Mouse (Mus musculus) bone marrow, adult 2 months (tissue): Measurements from ENCODE around the gene Pola2. TPM values are rescaled to one million over a fixed set of nuclear protein-coding genes. Genes with fewer than 3 reads are reported as not detected.

Experiments used
- H3K27ac ChIP-seq: fragments of 200-500 bp; 2 replicates; pipeline ENCODE4 v1.5.1; 2012; ENCODE audit warnings: low read depth, mild to moderate bottlenecking, control low read depth, inconsistent platforms, low read length; ENCODE audit not compliant: control insufficient read depth, poor library complexity, insufficient read depth
- H3K4me1 ChIP-seq: fragments of 200-500 bp; 2 replicates; pipeline ENCODE4 v1.6.1; 2011; ENCODE audit warnings: low read length; ENCODE audit not compliant: control insufficient read depth, insufficient read depth
- H3K4me3 ChIP-seq: fragments of 200-500 bp; replicated peaks from 2 replicates; pipeline ENCODE3; 2011; ENCODE audit warnings: mild to moderate bottlenecking, low read depth, low read length, control low read depth; ENCODE audit not compliant: control insufficient read depth
- CTCF ChIP-seq: fragments of 200-500 bp; IDR thresholded peaks from 2 replicates; pipeline ENCODE4 v1.5.1; 2011; ENCODE audit warnings: low read length, control low read depth; ENCODE audit not compliant: control insufficient read depth, insufficient read depth
- POLR2A ChIP-seq: fragments of 200-500 bp; IDR thresholded peaks from 2 replicates; pipeline ENCODE4 v1.6.1; 2011; ENCODE audit warnings: low read depth, mild to moderate bottlenecking, control low read depth, low read length, borderline replicate concordance; ENCODE audit not compliant: control insufficient read depth
- WGBS: fragments of 180-500 bp; shearing (Covaris S2); methylation state at CpG from one replicate; pipeline ENCODE4 v1.1.7; 2018; 5-methylcytosine and 5-hydroxymethylcytosine counted together
- polyA plus RNA-seq: library from polyadenylated mRNA; stranded (reverse); fragments of >200 nt; gene quantifications from 2 replicates; pipeline ENCODE4 v1.2.4, GENCODE M21; 2011; ENCODE audit warnings: low replicate concordance; ENCODE audit not compliant: missing spikeins, insufficient read depth, insufficient read length

Pola2 gene
- polyA plus RNA-seq, 1 experiment = 79.8 TPM

DNA sequence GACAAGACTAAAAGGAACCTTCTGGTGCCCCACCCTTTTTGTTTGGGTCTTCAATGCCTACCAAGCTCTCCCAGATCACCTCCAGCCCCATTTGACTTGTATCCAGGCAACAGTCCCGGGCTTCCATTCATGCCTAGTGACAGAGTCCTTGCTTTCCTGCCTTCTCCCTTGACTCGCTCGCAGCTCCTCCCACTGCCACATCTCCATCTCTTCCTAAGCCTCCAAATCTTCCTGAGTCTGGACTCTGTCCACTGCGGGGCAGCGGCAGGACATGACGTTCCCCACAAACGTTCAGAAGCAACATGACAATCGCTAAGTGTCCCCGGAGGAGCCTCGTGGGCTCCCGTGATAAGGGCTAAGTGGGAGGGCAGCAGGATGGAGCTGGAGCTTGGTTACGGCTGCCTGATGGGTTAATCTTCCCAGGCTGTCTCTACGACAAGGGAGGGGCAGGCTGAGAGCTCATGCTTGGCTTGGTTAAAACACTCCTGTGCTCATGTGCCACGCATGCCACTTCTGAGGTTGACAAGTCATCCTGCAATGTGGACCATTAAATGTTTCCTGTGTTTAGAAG is 26.1 kb downstream of the Pola2 start:
- 19% methylated on average over 14 of the region's 14 CpGs for WGBS
- Histone ChIP-seq H3K4me1 (no peaks in the 10 kb centered on the region; the same call in 1 of the 2 replicates), H3K4me3 (no peak overlapping the region), H3K27ac (no peak overlapping the region; the same call in 1 of the 2 replicates)
- TF ChIP-seq POLR2A (no peak), CTCF (no peak)

- Histone ChIP-seq H3K4me3 (no peak overlapping the region), H3K27ac (no peak overlapping the region), H3K4me1 (no peaks in the 10 kb centered on the region; the same call in 1 of the 2 replicates)
- TF ChIP-seq CTCF (no peak), POLR2A (no peak)
- WGBS = 75% methylated on average over 21 of the region's 21 CpGs
These were observed 26.7 kb downstream of the Pola2 start for GRCm38 (mm10) chr19:5937095-5937835.

DNA sequence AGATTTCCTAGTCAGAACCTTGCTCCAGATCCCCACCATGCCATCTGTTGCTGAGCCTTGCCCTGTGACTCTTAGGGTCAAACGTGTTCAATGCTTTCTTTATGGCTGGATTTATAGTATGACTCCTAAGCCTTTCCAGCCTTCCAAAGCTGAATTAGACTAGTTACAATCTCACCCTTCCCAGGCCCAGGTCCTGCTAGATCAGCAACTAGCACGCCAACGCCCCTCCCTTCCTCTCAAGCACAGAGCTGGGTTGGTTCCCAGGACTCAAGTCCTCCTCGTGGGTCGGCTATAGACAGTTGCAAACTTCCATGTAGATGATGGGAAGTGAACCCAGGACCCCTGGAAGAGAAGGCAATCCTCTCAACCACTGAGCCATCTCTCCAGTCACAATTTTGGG is 28.3 kb downstream of the Pola2 start:
- Histone ChIP-seq H3K4me1 (no peaks in the 10 kb centered on the region; the same call in 1 of the 2 replicates), H3K27ac (no peak overlapping the region), H3K4me3 (no peak overlapping the region)
- TF ChIP-seq CTCF (no peak), POLR2A (no peak)
- 58% methylated on average over 5 of the region's 5 CpGs for whole genome bisulfite sequencing

DNA sequence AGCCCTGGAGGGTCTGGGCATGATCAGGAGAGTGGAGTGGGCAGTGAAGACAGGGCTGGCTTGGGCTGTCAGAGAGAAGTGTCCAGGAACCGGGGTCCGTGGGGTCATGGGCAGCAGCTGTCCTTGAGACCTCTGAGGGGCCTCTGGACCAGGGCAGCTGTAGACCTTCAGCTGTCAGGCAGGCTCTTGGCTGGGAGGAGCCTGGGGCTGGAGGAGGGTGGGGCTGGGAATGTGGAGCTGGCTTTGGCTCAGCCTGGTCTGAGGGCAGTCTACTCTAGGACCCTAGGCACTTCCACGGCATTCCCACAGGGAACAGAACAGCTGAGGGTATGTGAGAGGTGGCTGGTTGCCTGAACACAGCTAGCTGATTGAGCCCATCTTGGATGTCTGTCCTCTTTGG is 28.7 kb downstream of the Pola2 start:
- no peak overlapping the region for H3K4me3 ChIP-seq
- WGBS = 75% methylated on average over 3 of the region's 3 CpGs
- no peaks in the 10 kb centered on the region; the same call in 1 of the 2 replicates for H3K4me1 ChIP-seq
- no peak overlapping the region for H3K27ac ChIP-seq
- TF ChIP-seq CTCF = no peak
- no peak for TF ChIP-seq POLR2A

DNA sequence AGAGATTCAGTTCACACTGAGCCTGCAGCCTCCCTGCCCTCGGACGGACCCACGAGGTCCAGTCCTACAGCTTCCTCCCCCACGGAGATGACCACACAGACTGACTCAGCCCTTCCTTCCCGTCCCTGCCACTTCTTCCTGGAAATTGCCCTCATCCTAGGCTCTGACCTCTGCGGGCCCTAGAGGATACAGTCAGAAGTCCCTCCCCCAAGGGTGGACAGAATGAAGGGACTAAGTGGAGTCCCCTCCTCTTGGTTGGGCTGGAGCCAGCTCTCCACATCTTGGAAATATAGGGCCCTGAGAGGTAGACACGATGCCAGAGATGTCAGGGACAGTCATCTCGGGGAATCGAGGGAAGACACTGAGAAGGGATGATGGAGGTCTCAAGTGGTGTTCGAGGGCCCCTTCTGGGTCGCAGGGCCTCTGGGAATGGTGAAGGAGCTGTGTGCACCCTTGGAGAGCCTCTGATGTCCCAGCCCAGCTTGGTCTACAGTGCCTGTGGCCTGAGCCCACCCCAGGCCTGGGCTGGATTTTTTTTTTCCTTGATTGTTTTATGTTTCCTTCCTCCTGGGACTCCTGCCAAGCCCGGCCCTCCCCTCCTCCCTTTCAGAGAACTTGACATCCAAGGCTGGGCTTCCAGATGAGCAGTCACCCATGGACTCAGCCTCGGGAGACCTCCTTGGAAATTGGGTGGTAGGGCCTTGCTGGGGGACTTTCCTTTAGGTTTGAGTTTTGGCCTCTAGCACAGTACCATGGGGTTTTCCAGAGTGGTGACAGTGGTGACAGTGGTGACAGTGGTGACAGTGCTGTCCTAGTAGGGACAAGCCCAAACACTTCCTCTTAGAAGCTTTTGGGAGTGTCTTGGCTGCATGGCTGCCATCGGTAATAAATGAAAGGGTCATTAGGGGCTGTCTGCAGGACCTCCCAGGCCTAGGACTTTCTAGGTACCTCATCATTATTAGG is 34.1 kb downstream of the Pola2 start:
- H3K4me1 ChIP-seq = peaks cover 2% of the 10 kb centered on the region; the same call in 1 of the 2 replicates
- TF ChIP-seq POLR2A (no peak), CTCF (no peak)
- WGBS = 49% methylated on average over 14 of the region's 14 CpGs
- no peak overlapping the region for H3K4me3 ChIP-seq
- H3K27ac ChIP-seq = no peak overlapping the region

DNA sequence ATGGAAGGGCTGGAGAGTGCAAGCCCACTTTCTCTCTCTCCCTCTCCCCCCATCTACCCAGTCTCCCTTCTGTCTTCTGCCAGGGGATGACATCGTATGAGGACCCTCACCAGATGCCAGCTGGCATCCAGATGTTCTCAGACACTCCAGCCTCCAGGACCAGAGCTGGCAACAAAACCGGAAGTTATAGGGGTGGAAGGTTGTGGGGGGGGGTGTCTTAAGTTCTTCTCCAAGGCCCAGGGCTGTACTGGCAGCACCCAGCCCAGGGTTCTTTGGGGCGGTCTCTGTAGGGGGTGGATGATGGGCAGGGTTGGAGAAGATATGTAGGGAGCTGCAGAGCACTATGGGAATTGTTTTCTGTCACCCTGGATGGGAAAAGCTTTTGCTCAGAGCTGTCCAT is 35.5 kb downstream of the Pola2 start:
- Histone ChIP-seq H3K27ac (no peak overlapping the region), H3K4me1 (peaks cover 2% of the 10 kb centered on the region; the same call in 1 of the 2 replicates), H3K4me3 (no peak overlapping the region)
- whole genome bisulfite sequencing = 58% methylated on average over 3 of the region's 3 CpGs
- TF ChIP-seq CTCF (no peak), POLR2A (no peak)

DNA sequence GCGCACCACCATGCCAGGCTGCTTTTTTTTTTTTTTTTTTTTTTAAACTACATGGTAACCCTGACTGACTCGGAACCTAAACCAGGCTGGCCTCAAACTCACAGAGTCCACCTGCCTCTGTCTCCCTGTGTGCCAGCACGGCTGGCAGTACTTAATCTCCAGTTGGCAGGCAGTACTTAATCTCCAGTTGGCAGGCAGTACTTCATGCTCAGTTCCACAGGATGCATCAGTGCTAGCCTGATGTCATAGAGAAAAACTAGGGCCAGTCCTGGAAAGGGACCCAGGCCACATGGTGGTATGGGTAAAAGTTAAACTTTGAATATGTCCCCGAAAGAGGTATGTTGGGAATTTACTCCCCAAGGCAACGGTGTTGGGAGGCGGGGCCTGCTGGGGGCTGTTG is 35.9 kb downstream of the Pola2 start:
- H3K27ac ChIP-seq = no peak overlapping the region
- peaks cover 2% of the 10 kb centered on the region; the same call in 1 of the 2 replicates for H3K4me1 ChIP-seq
- WGBS = 68% methylated on average over 6 of the region's 6 CpGs
- no peak overlapping the region for H3K4me3 ChIP-seq
- TF ChIP-seq POLR2A = no peak
- TF ChIP-seq CTCF = no peak

GRCm38 (mm10) chr19:5927532-5927931 is 36.5 kb downstream of the Pola2 start:
- no peak overlapping the region for H3K27ac ChIP-seq
- H3K4me3 ChIP-seq = no peak overlapping the region
- TF ChIP-seq POLR2A = no peak
- TF ChIP-seq CTCF = no peak
- peaks cover 2% of the 10 kb centered on the region; the same call in 1 of the 2 replicates for H3K4me1 ChIP-seq
- WGBS = 79% methylated on average over 8 of the region's 8 CpGs
